In genomic region chr7:55959801-55960200, GRCm38 (mm10) we compare ENCODE assay signal across 21 mouse cellular contexts. TPM values are rescaled to one million over a fixed set of nuclear protein-coding genes. Genes with fewer than 3 reads are reported as not detected.
DNase-seq lines count a peak whose midpoint lies in the region; ATAC-seq and TF ChIP-seq lines count a peak whose summit lies in the region.
"Had no signal": no experiment of that assay in that cellular context is flagged by ENCODE, and none has a peak within 500 bp of the region (broad histone marks: within the 10 kb centered on the region; RNA-seq: fewer than 3 reads in every experiment).

No protein-coding gene starts in this region.

- peak overlapping the region; percentile 25; the same call in 1 of the 2 replicates for H3K4me2 ChIP-seq in intestine, postnatal 0 days (replicated peaks; ENCODE audit: low read depth)
- no peak overlapping the region for H3K4me2 ChIP-seq in intestine, embryonic 16.5 days (ENCODE audit: low read depth, low read length)
- H3K4me2 ChIP-seq: embryonic facial prominence, embryonic 12.5 days; forebrain, embryonic 13.5 days; forebrain, embryonic 15.5 days had no signal

- no peaks in the 10 kb centered on the region for H3K36me3 ChIP-seq in intestine, postnatal 0 days (ENCODE audit: control insufficient read depth, insufficient read depth)
- no peaks in the 10 kb centered on the region for H3K36me3 ChIP-seq in intestine, embryonic 16.5 days (ENCODE audit: control insufficient read depth, insufficient read depth, low read length)
- H3K36me3 ChIP-seq: embryonic facial prominence, embryonic 12.5 days; forebrain, embryonic 15.5 days had no signal

- H3K27ac ChIP-seq in intestine, postnatal 0 days (ENCODE audit: low read depth, low read length), result no peak overlapping the region
- H3K27ac ChIP-seq in intestine, embryonic 16.5 days (ENCODE audit: low read length), result no peak overlapping the region
- H3K27ac ChIP-seq: embryonic facial prominence, embryonic 10.5 days; embryonic facial prominence, embryonic 12.5 days; forebrain, embryonic 13.5 days; forebrain, embryonic 15.5 days had no signal

- H3K27me3 ChIP-seq in intestine, postnatal 0 days (replicated peaks; ENCODE audit: control insufficient read depth, insufficient read depth, low read length), result no peaks in the 10 kb centered on the region
- no peaks in the 10 kb centered on the region for H3K27me3 ChIP-seq in intestine, embryonic 16.5 days (replicated peaks; ENCODE audit: control insufficient read depth, insufficient read depth, low read length)
- H3K27me3 ChIP-seq: embryonic facial prominence, embryonic 12.5 days; forebrain, embryonic 13.5 days; forebrain, embryonic 15.5 days had no signal

- H3K9me3 ChIP-seq in intestine, postnatal 0 days (ENCODE audit: control insufficient read depth), result no peaks in the 10 kb centered on the region
- no peaks in the 10 kb centered on the region for H3K9me3 ChIP-seq in intestine, embryonic 16.5 days (ENCODE audit: control insufficient read depth, low read length)
- H3K9me3 ChIP-seq: embryonic facial prominence, embryonic 12.5 days; forebrain, embryonic 13.5 days; forebrain, embryonic 15.5 days had no signal

- no peak for TF ChIP-seq CTCF in intestine, postnatal 0 days (IDR thresholded peaks at IDR 0.05; ENCODE audit: low read depth)

- DNase-seq in CD4-positive, CD25-positive, alpha-beta regulatory T cell, adult 2 months (ENCODE audit: low read depth, low spot score), result peak; percentile 11
- DNase-seq in naive thymus-derived CD4-positive, alpha-beta T cell, adult 2 months (ENCODE audit: low read depth), result peak; percentile 75
- no peak for DNase-seq in lung, postnatal 25 days (ENCODE audit: low spot score)
- DNase-seq: adrenal gland, adult 8-10 months; adrenal gland, postnatal 14 days; adrenal gland, postnatal 36 days; B cell, adult 2 months; cerebellum, adult 11-12 months; cerebellum, adult 2 months; cerebellum, adult 9-10 months; cerebellum, postnatal 10 days; cerebellum, postnatal 25 days; forebrain, postnatal 0 days had no signal

- H3K4me3 ChIP-seq in intestine, postnatal 0 days (ENCODE audit: low read depth, low read length), result no peak overlapping the region
- no peak overlapping the region for H3K4me3 ChIP-seq in intestine, embryonic 16.5 days (ENCODE audit: low read length)
- H3K4me3 ChIP-seq: embryonic facial prominence, embryonic 10.5 days; embryonic facial prominence, embryonic 12.5 days; forebrain, embryonic 13.5 days; forebrain, embryonic 15.5 days had no signal

- 72% methylated on average over 3 of the region's 3 CpGs for WGBS in intestine, postnatal 0 days
- WGBS in intestine, embryonic 16.5 days, result 95% methylated on average over 3 of the region's 3 CpGs

- no peak overlapping the region for H3K9ac ChIP-seq in intestine, postnatal 0 days (ENCODE audit: low read depth, low read length)
- no peak overlapping the region for H3K9ac ChIP-seq in intestine, embryonic 16.5 days (ENCODE audit: low read depth, low read length)
- H3K9ac ChIP-seq: embryonic facial prominence, embryonic 12.5 days; forebrain, embryonic 13.5 days; forebrain, embryonic 15.5 days; forebrain, postnatal 0 days had no signal

- ATAC-seq in CD4-positive, CD25-positive, alpha-beta regulatory T cell, adult 4 months, result no peak
- no peak for ATAC-seq in intestine, postnatal 0 days
- ATAC-seq in intestine, embryonic 16.5 days, result no peak
- ATAC-seq: activated CD4-positive, CD25-positive, alpha-beta regulatory T cell, adult 4 months; forebrain, embryonic 13.5 days; forebrain, embryonic 15.5 days; forebrain, postnatal 0 days had no signal

- no peaks in the 10 kb centered on the region for H3K4me1 ChIP-seq in intestine, postnatal 0 days (replicated peaks; ENCODE audit: control insufficient read depth, insufficient read depth, low read length)
- H3K4me1 ChIP-seq in intestine, embryonic 16.5 days (ENCODE audit: control insufficient read depth, insufficient read depth, low read length), result peaks cover 5% of the 10 kb centered on the region; the same call in 1 of the 2 replicates

RNA-seq across cellular contexts. Expression of gene Nipa2, which starts 2.5 kb away (rescaled TPM):
- 10 to 100 TPM; 13.9 to 14.6 TPM for polyA plus RNA-seq in CD4-positive, CD25-positive, alpha-beta regulatory T cell, adult 4 months (2017; shearing (Covaris generic))
- polyA plus RNA-seq in intestine, postnatal 0 days (2015; fragmentation: Nextera tagmentation; extraction: Ambion mirVana), result 124 and 142 TPM in 2 replicates
- 55.9 and 71.0 TPM in 2 replicates for polyA plus RNA-seq in intestine, embryonic 16.5 days (2015; fragmentation: Nextera tagmentation; extraction: Ambion mirVana)

RNA-seq across cellular contexts. Expression of gene Nipa1, which starts 60.0 kb away (rescaled TPM):
- not detected for polyA plus RNA-seq in CD4-positive, CD25-positive, alpha-beta regulatory T cell, adult 4 months (2017; shearing (Covaris generic))
- polyA plus RNA-seq in intestine, postnatal 0 days (2015; fragmentation: Nextera tagmentation; extraction: Ambion mirVana), result 3.7 and 4.0 TPM in 2 replicates
- polyA plus RNA-seq in intestine, embryonic 16.5 days (2015; fragmentation: Nextera tagmentation; extraction: Ambion mirVana), result 2.9 and 3.7 TPM in 2 replicates
